Mouse (Mus musculus) brain, embryonic 14.5 days (tissue): ENCODE data around the gene Fsip1.

Experiments
- CTCF ChIP-seq: fragments of 200-500 bp; IDR thresholded peaks from 2 replicates; pipeline ENCODE4 v1.5.1; 2012; ENCODE audit warnings: inconsistent platforms, mild to moderate bottlenecking, moderate library complexity, borderline replicate concordance; ENCODE audit not compliant: insufficient read depth, insufficient read length; ENCODE audit errors: extremely low read depth
- POLR2A ChIP-seq: fragments of 200-500 bp; IDR thresholded peaks from 2 replicates; pipeline ENCODE4 v1.6.1; 2012; ENCODE audit warnings: mild to moderate bottlenecking, inconsistent platforms, borderline replicate concordance; ENCODE audit not compliant: poor library complexity, insufficient read depth, insufficient read length, severe bottlenecking; ENCODE audit errors: extremely low read depth

DNA sequence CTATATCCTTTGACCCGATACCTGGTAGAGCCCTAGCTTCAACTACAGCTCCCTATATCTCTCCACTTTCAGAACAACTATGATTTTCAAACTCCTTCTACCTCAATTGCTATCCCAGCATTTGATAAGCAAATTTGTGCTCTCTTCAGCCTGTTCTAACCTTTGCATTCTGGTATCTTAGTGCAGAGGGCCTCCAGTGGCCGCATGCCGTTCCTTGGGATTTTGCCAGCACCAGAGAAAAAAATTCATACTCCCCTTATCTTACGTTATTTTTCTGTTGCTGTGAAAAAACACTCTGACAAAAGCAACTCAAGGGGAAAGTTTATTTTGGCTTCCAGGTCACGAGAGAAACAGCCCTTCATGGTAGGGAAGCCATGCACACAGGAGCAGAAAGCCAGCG is 173.1 kb downstream of the Fsip1 start:
- TF ChIP-seq CTCF (no peak), POLR2A (no peak)
